In genomic region chr13:4608961-4609409, GRCm38 (mm10) we compare ENCODE assay signal across 8 mouse cellular contexts. TPM values are rescaled to one million over a fixed set of nuclear protein-coding genes. Genes with fewer than 3 reads are reported as not detected.
A peak's percentile ranks its signal among the peaks of the same experiment; 100 is the strongest.
DNase-seq lines count a peak whose midpoint lies in the region; ATAC-seq and TF ChIP-seq lines count a peak whose summit lies in the region.

Akr1e1 (minus strand) TSS chr13:4609174.

- H3K36me3 ChIP-seq in embryonic facial prominence, embryonic 14.5 days (ENCODE audit: control insufficient read depth, insufficient read depth, low read length), result 0 out of 2 replicates have a peak, but pooled peaks cover 5% of the 10 kb centered on the region
- H3K36me3 ChIP-seq in heart, adult 2 months (ENCODE audit: control insufficient read depth, insufficient read depth, low read length), result no peaks in the 10 kb centered on the region
- H3K36me3 ChIP-seq in limb, embryonic 13.5 days, result no peaks in the 10 kb centered on the region
- H3K36me3 ChIP-seq in midbrain, embryonic 16.5 days (ENCODE audit: control insufficient read depth, insufficient read depth, low read length), result peaks cover 2% of the 10 kb centered on the region; the same call in 1 of the 2 replicates

- no peaks in the 10 kb centered on the region for H3K27me3 ChIP-seq in embryonic facial prominence, embryonic 14.5 days (replicated peaks; ENCODE audit: control insufficient read depth, insufficient read depth, low read length)
- H3K27me3 ChIP-seq in heart, adult 2 months (ENCODE audit: control insufficient read depth, insufficient read depth, low read length), result no peaks in the 10 kb centered on the region
- H3K27me3 ChIP-seq in limb, embryonic 13.5 days, result no peaks in the 10 kb centered on the region
- no peaks in the 10 kb centered on the region for H3K27me3 ChIP-seq in midbrain, embryonic 16.5 days (ENCODE audit: control insufficient read depth, insufficient read depth, low read depth, low read length)

- TF ChIP-seq EP300 in heart, adult 2 months (IDR thresholded peaks at IDR 0.05; ENCODE audit: insufficient read depth, low read depth, low read length), result 0 out of 2 replicates have a peak, but pooled peaks have one; percentile 24

- peak within 1 kb of the TSS; percentile 70 for H3K9ac ChIP-seq in embryonic facial prominence, embryonic 14.5 days (ENCODE audit: low read depth, low read length)
- H3K9ac ChIP-seq in heart, adult 2 months (ENCODE audit: low read depth, low read length), result peak within 1 kb of the TSS; percentile 53
- H3K9ac ChIP-seq in limb, embryonic 13.5 days, result peak within 1 kb of the TSS; percentile 71
- H3K9ac ChIP-seq in midbrain, embryonic 16.5 days (ENCODE audit: low read depth, low read length), result peak within 1 kb of the TSS; percentile 70

- intact Hi-C loops in heart, adult 2 months (cut with DNase I), result no loop called here

- peak within 1 kb of the TSS; percentile 64 for H3K4me2 ChIP-seq in embryonic facial prominence, embryonic 14.5 days (ENCODE audit: low read depth, low read length)
- H3K4me2 ChIP-seq in limb, embryonic 13.5 days (replicated peaks), result peak within 1 kb of the TSS; percentile 67
- peak within 1 kb of the TSS; percentile 78 for H3K4me2 ChIP-seq in midbrain, embryonic 16.5 days (ENCODE audit: low read length)

- H3K4me1 ChIP-seq in embryonic facial prominence, embryonic 14.5 days (ENCODE audit: control insufficient read depth, insufficient read depth, low read length), result no peaks in the 10 kb centered on the region
- no peaks in the 10 kb centered on the region for H3K4me1 ChIP-seq in heart, adult 2 months (ENCODE audit: control insufficient read depth, insufficient read depth, low read length)
- no peaks in the 10 kb centered on the region for H3K4me1 ChIP-seq in limb, embryonic 13.5 days
- H3K4me1 ChIP-seq in midbrain, embryonic 16.5 days (ENCODE audit: control insufficient read depth, insufficient read depth, low read length), result no peaks in the 10 kb centered on the region; the same call in 1 of the 2 replicates

- no peak for TF ChIP-seq CTCF in heart, adult 2 months (IDR thresholded peaks at IDR 0.05)

- H3K4me3 ChIP-seq in embryonic facial prominence, embryonic 14.5 days (ENCODE audit: low read depth, low read length), result peak within 1 kb of the TSS; percentile 60
- peak within 1 kb of the TSS; percentile 88 for H3K4me3 ChIP-seq in heart, adult 2 months
- peak within 1 kb of the TSS; percentile 57 for H3K4me3 ChIP-seq in limb, embryonic 13.5 days
- peak within 1 kb of the TSS; percentile 61 for H3K4me3 ChIP-seq in midbrain, embryonic 16.5 days (ENCODE audit: low read depth, low read length)

- peak; percentile 89 for DNase-seq in 3T3-L1 (ENCODE audit: low read depth, low spot score)
- DNase-seq in adrenal gland, postnatal 4 days (ENCODE audit: low spot score in 2 of 2), result peak; percentile 60 to 78
- DNase-seq in embryonic facial prominence, embryonic 14.5 days (ENCODE audit: low spot score), result peak; percentile 98
- DNase-seq in heart, adult 2 months, result peak; percentile 85 to 92
- DNase-seq in kidney, adult 8-10 months, result peak; percentile 94 to 96
- DNase-seq in spleen, postnatal 10 days (ENCODE audit: low spot score in 2 of 2), result peak; percentile 29 to 62

- H3K27ac ChIP-seq in embryonic facial prominence, embryonic 14.5 days (replicated peaks; ENCODE audit: low read depth, low read length), result peak within 1 kb of the TSS; percentile 67
- peak within 1 kb of the TSS; percentile 83 for H3K27ac ChIP-seq in heart, adult 2 months
- H3K27ac ChIP-seq in limb, embryonic 13.5 days, result peak within 1 kb of the TSS; percentile 67
- peak within 1 kb of the TSS; percentile 87 for H3K27ac ChIP-seq in midbrain, embryonic 16.5 days (ENCODE audit: low read length)

- TF ChIP-seq POLR2A in heart, adult 2 months (IDR thresholded peaks at IDR 0.05; ENCODE audit: insufficient read depth, low read depth, low read length), result peak; percentile 88

- WGBS in embryonic facial prominence, embryonic 14.5 days, result 5% methylated on average over 10 of the region's 10 CpGs
- WGBS in heart, adult 2 months, result 1% methylated on average over 10 of the region's 10 CpGs
- 7% methylated on average over 10 of the region's 10 CpGs for WGBS in limb, embryonic 13.5 days
- WGBS in midbrain, embryonic 16.5 days, result 5% methylated on average over 10 of the region's 10 CpGs

- H3K79me2 ChIP-seq in heart, adult 2 months (replicated peaks; ENCODE audit: control insufficient read depth, insufficient read depth, low read length), result no peaks in the 10 kb centered on the region

- H3K9me3 ChIP-seq in embryonic facial prominence, embryonic 14.5 days (ENCODE audit: control insufficient read depth, low read length), result no peaks in the 10 kb centered on the region
- no peaks in the 10 kb centered on the region for H3K9me3 ChIP-seq in limb, embryonic 13.5 days
- no peaks in the 10 kb centered on the region for H3K9me3 ChIP-seq in midbrain, embryonic 16.5 days (replicated peaks; ENCODE audit: control insufficient read depth, low read length, poor library complexity, severe bottlenecking)

- ATAC-seq in embryonic facial prominence, embryonic 14.5 days (ENCODE audit: low read depth), result peak; percentile 100
- peak; percentile 100 for ATAC-seq in limb, embryonic 13.5 days (ENCODE audit: low FRiP score, low read depth)
- peak; percentile 100 for ATAC-seq in midbrain, embryonic 16.5 days

RNA-seq across cellular contexts. Expression of gene Akr1e1, which starts in this region (rescaled TPM):
- 10 to 100 TPM; 30.9 to 31.9 TPM for total RNA-seq in adrenal gland, postnatal 4 days (2021)
- polyA plus RNA-seq in embryonic facial prominence, embryonic 14.5 days (2014; fragmentation: Nextera tagmentation; extraction: Ambion mirVana), result 38.5 and 41.6 TPM in 2 replicates
- total RNA-seq in heart, adult 2 months (2021), result 10 to 100 TPM; 17.1 to 17.9 TPM
- 4.9 and 8.2 TPM in 2 replicates for polyA plus RNA-seq in heart, adult 2 months (2012; rRNA removed)
- 36.4 and 38.8 TPM in 2 replicates for polyA plus RNA-seq in limb, embryonic 13.5 days (2015; fragmentation: Nextera tagmentation; extraction: Ambion mirVana)
- 41.2 and 42.3 TPM in 2 replicates for polyA plus RNA-seq in midbrain, embryonic 16.5 days (2015; fragmentation: Nextera tagmentation; extraction: Ambion mirVana)

Comparison
In these comparisons a context has a peak if more than half of its experiments do, and no peak if none do; other contexts are left out.
1. Peak in every context shown above with its lines: DNase-seq, ATAC-seq, H3K4me3 ChIP-seq and H3K27ac ChIP-seq.
2. DNase-seq: peak in every context shown above with its lines; median percentile 98 in embryonic facial prominence, embryonic 14.5 days; 95 in kidney, adult 8-10 months; 89 in 3T3-L1; 88 in heart, adult 2 months; 69 in adrenal gland, postnatal 4 days; 46 in spleen, postnatal 10 days.